Mouse (Mus musculus): Measurements from ENCODE around the gene Recql. TPM values are rescaled to one million over a fixed set of nuclear protein-coding genes. Genes with fewer than 3 reads are reported as not detected.

The Recql gene
- 10 to 100 TPM; 21.6 to 21.9 TPM for total RNA-seq (2021)

GRCm38 (mm10) chr6:142387011-142387754, at the start of gene Recql, which contains the start of gene Golt1b:
Gene Recql (minus strand): TSS chr6:142387087.
Gene Golt1b (plus strand): TSS chr6:142387221.
- intact Hi-C loops (cut with DNase I) = loop anchor here (5.0 kb wide), 1 partner anchor 120 kb away; the partner anchor contains the start of gene Ldhb

GRCm38 (mm10) chr6:142429072-142429471, 42.2 kb upstream of the Recql start:
- intact Hi-C loops (cut with DNase I) = no loop called here
- DNase-seq (ENCODE audit: extremely low spot score in 1 of 2, low spot score in 2 of 2) = no peak

More at GRCm38 (mm10) chr6:142387011-142387754, at the start of gene Recql, which contains the start of gene Golt1b:
- peak; percentile 98 to 99 for DNase-seq (ENCODE audit: extremely low spot score in 1 of 2, low spot score in 2 of 2)

- no peak for DNase-seq (ENCODE audit: extremely low spot score in 1 of 2, low spot score in 2 of 2)
- intact Hi-C loops (cut with DNase I) = no loop called here
Observed at GRCm38 (mm10) chr6:142424976-142425375, 38.1 kb upstream of the Recql start.

- peak in 1 of 2 experiments; percentile 26 for DNase-seq (ENCODE audit: extremely low spot score in 1 of 2, low spot score in 2 of 2)
- intact Hi-C loops (cut with DNase I) = no loop called here
Observed at GRCm38 (mm10) chr6:142414597-142414996, 27.7 kb upstream of the Recql start.

DNA sequence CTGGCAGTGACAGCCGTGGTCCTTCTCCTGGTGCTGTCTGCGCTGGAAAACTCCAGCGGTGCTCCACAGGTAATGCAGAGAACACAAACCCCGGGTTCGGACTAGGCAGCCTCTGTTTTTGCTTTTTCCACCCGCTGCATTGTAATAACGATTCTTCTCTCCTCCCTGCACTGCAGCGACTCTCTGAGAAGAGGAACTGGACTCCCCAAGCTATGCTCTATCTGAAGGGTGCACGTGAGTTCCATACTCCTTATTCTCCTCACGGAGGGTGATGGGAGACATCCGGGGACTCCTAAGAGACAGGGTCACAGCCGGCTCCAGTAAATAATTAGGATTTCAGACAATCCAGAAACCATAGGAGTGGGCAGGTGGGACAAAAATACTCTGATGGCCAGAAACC, 27.0 kb upstream of the Recql start:
- intact Hi-C loops (cut with DNase I) = no loop called here
- no peak for DNase-seq (ENCODE audit: extremely low spot score in 1 of 2, low spot score in 2 of 2)

DNA sequence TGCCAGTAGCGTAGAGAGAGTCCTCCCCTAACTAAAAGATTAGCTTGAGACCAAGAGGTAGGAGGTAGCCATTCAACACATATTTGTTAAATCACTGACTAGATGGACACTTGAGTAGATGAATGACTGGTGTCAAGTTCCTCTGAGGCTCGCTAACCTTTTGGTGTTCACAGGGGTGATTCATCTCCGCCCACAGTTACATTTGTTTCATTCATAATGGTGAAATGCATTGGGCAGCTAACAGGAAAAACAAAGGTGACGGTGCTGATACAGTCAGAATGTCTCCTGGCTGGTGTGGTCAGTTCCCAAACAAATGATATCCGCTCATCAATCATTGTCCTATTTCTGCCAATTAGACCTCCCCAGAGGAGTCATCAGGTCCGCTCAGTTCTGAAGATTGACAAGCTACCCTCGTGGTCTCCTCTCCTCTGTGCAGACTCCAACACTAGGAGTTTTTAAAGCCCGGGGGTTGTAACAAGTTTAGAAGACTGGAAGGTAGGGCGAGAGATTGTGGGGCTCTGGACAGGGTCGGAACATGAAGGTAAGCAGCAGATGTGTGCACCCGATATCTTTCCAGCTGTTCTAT, 26.1 kb upstream of the Recql start, which contains the start of gene Spx:
TSS of gene Spx (plus strand) at position 536 of the 586 bp plus-strand sequence.
- intact Hi-C loops (cut with DNase I) = no loop called here
- no peak for DNase-seq (ENCODE audit: extremely low spot score in 1 of 2, low spot score in 2 of 2)

GRCm38 (mm10) chr6:142411140-142411539, 24.3 kb upstream of the Recql start:
- no peak for DNase-seq (ENCODE audit: extremely low spot score in 1 of 2, low spot score in 2 of 2)
- intact Hi-C loops (cut with DNase I) = no loop called here

DNA sequence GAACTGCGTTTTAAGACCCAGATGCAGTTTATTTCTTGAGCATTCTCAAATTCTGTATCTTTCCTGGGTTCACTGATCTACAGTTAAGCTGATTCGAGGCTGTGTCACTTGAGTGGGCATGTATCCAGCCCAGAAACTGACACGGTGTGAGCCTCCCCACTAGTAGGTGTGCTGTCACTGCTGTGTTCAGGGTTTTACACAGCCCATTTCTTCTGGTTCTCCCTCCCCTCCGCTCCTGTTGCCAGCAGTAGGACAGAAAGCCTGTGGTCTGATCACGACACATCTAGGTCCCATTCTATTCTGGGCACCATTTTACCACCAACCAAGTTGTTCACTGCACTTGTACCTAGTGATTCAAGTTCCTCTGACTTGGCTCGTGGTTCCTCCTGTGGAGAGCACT, 8.9 kb upstream of the Recql start:
- intact Hi-C loops (cut with DNase I) = no loop called here

DNA sequence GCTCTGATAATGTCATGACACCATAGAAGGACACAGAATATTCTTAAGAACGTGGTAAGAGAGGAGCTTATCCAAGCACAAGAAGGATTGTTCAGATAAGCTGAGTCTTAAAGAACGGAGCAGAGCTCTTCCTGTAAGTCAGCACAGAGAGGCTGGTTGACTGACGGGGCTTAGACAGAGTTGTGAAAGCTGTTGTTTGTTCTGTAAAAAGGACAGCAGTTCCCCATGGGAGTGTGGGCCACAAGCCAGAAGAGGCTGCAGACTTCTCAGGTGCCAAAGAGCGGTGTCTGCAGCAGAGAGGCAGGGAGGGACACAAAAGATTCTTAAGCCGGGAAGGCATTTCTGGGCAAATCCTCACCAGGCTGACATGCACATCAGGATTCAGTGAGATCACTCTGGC, 7.8 kb upstream of the Recql start:
- intact Hi-C loops (cut with DNase I) = no loop called here
- peak in 1 of 2 experiments; percentile 37 for DNase-seq (ENCODE audit: extremely low spot score in 1 of 2, low spot score in 2 of 2)

More for the DNA sequence above, 8.9 kb upstream of the Recql start:
- no peak for DNase-seq (ENCODE audit: extremely low spot score in 1 of 2, low spot score in 2 of 2)

GRCm38 (mm10) chr6:142392312-142392711, 5.4 kb upstream of the Recql start:
- DNase-seq (ENCODE audit: extremely low spot score in 1 of 2, low spot score in 2 of 2) = no peak
- intact Hi-C loops (cut with DNase I) = no loop called here

DNA sequence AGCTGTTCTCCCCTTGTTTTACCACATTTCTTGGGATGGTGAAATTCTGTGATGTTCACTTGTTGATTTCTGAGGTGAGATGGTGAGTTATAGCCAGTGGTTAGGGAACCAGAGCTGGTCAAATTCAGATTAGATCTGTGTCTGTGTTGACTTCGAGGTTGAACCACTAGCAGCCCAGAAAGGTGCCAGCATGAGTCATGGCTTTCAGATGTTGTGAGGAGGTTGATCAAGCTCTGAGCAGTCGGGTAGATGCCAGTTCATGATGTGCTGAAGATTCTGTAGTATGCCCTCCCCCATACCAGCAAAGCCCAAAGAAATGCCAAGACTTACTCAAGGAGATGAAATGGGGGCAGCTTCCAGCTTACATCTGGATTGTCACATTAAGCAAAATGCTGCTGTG, 2.2 kb upstream of the Recql start:
- DNase-seq (ENCODE audit: extremely low spot score in 1 of 2, low spot score in 2 of 2) = no peak
- intact Hi-C loops (cut with DNase I) = loop anchor here (5.0 kb wide), 1 partner anchor 118 kb away; the partner anchor contains the start of gene Ldhb

DNA sequence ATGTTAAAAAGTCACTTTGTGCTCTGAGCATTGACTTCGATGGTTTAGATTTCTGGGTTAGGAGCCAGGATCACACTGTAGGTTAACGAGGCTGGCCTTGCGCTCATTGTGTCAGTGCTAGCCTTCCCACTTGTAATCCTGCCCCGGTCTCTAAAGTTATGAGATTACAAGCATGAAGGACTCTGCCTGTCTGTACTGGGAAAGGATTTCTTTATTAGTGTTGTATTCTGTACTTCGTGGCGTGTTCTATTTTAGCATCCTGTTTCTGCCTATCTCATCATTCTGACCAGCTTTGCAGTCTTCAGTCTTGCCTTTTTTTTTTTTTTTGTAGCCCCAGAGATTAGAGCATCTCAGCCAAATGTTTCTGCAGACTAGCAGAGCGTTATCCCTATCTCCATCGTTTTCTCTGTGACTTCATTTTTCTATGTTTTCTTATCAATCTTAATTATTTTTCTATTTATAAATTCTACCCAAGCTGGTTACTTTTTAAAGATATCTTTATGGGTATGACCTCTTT, 926 bp upstream of the Recql start:
- intact Hi-C loops (cut with DNase I) = loop anchor here (5.0 kb wide), 1 partner anchor 119 kb away; the partner anchor contains the start of gene Ldhb
- no peak for DNase-seq (ENCODE audit: extremely low spot score in 1 of 2, low spot score in 2 of 2)

DNA sequence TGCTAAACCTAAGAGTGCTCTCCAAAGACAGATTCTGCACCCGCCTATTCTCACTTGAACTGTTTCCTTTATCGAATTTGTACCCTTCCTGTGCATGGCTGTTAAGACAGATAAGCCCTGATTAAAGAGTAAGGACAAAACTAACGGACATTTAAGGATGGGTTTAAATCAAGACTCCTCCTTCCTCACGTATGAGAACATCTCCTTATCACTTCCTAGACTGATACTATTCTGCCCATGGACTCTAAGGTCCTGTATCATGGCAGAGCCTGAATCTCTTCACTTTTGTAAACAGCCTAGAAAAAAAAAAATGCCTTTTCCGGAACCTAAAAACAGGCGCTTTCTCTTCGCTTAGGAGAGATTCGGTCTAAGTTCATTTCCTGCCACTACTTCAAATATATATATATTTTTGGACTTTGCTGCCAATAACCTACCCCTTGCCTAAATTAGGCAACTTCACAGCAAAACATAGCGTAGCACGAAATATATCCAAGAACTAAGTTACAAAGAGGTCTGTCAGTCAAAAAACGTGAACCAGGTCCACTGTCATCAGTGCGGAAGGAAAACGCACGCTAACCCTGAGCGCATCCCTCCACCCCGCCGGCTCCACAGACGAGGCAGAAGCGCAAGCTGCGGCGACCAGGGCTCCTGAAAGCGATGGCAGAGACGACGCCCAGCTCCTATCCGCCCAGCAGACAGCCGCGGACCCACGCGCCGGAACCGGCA, 439 bp downstream of the Recql start:
- intact Hi-C loops (cut with DNase I) = loop anchor here (5.0 kb wide), 1 partner anchor 121 kb away; the partner anchor contains the start of gene Ldhb

GRCm38 (mm10) chr6:142384521-142384920, 2.4 kb downstream of the Recql start:
- DNase-seq (ENCODE audit: extremely low spot score in 1 of 2, low spot score in 2 of 2) = no peak
- intact Hi-C loops (cut with DNase I) = no loop called here

More for the DNA sequence above, 439 bp downstream of the Recql start:
- no peak for DNase-seq (ENCODE audit: extremely low spot score in 1 of 2, low spot score in 2 of 2)

GRCm38 (mm10) chr6:142381615-142382014, 5.3 kb downstream of the Recql start:
- no peak for DNase-seq (ENCODE audit: extremely low spot score in 1 of 2, low spot score in 2 of 2)
- intact Hi-C loops (cut with DNase I) = no loop called here

DNA sequence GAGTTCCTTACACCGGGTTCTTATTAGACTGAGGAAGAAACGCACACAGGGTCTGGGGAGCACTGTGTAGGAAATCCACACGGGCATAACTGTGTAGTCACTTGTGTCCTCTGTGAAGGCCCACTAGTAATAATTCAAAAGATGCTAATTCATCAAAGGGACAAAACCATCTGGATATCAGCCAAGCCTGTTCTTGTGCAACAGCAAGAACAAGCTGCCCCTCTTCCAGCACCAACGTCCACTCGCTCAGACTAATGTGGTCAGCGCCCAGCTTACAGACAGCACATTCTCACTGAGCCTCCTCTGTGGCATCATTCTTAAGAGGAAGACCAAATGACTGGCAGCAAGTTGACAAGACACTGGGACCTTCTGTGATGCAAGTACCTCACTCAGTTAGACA, 6.9 kb downstream of the Recql start:
- DNase-seq (ENCODE audit: extremely low spot score in 1 of 2, low spot score in 2 of 2) = no peak
- intact Hi-C loops (cut with DNase I) = no loop called here

DNA sequence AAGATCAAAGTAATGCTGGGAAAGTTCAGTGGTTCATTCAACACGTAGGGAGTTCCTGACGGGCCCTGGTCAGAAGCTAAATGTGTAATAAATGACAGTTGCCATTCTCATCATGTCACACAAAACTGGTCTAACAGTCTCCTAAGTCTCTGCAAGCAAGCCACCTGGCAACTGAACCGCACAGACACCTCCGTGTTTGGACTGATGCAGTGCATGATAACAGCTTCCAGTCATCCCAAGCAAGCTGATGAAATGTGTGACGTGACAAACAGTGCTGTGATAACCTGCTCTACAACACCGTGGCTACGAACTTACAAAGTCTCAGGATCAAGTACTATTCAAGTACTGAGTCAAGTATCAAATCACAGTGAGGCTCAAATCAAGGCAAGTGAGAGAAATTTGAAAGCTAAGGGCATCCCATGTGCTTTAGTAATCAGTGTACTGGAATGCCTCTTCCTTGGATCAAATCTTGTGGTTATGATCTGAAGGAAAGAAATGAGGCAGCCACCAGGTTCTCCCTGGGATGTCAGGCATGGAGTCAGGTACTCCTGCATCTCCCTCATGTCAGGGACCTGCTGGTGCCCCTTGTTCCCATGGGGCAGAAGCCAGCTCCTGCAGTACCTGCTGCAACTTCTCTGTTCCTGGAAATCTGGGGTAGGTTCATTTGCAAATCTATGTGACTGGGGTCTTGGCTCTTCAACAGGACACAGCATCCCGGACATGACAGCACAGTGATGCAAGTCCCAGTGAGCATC, 8.1 kb downstream of the Recql start:
- no peak for DNase-seq (ENCODE audit: extremely low spot score in 1 of 2, low spot score in 2 of 2)
- intact Hi-C loops (cut with DNase I) = no loop called here

GRCm38 (mm10) chr6:142377081-142377480, 9.8 kb downstream of the Recql start:
- DNase-seq (ENCODE audit: extremely low spot score in 1 of 2, low spot score in 2 of 2) = no peak
- intact Hi-C loops (cut with DNase I) = no loop called here
